Mouse (Mus musculus): ENCODE measurements around the gene Trim27.
A peak's percentile ranks its signal among the peaks of the same experiment; 100 is the strongest.

Gene Trim27

GRCm38 (mm10) chr13:21179367-21179723, at the start of gene Trim27:
Gene Trim27, plus strand, starts transcription at chr13:21179445.
- no peak for DNase-seq (ENCODE audit: low spot score)

- DNase-seq (ENCODE audit: low spot score), result no peak
These were observed 36.8 kb upstream of the Trim27 start for GRCm38 (mm10) chr13:21142421-21142820.

GRCm38 (mm10) chr13:21145767-21146166, 33.5 kb upstream of the Trim27 start, which contains the start of gene Olfr1368:
Gene Olfr1368, minus strand, starts transcription at chr13:21145867.
- no peak for DNase-seq (ENCODE audit: low spot score)

GRCm38 (mm10) chr13:21155888-21156287, 23.4 kb upstream of the Trim27 start:
- no peak for DNase-seq (ENCODE audit: low spot score)

GRCm38 (mm10) chr13:21158071-21158470, 21.2 kb upstream of the Trim27 start:
- no peak for DNase-seq (ENCODE audit: low spot score)

- DNase-seq (ENCODE audit: low spot score), result peak; percentile 89
These were observed 20.3 kb upstream of the Trim27 start for GRCm38 (mm10) chr13:21158785-21159474.

GRCm38 (mm10) chr13:21159475-21159819, 19.8 kb upstream of the Trim27 start:
- DNase-seq (ENCODE audit: low spot score), result no peak

GRCm38 (mm10) chr13:21160041-21160511, 19.2 kb upstream of the Trim27 start:
- no peak for DNase-seq (ENCODE audit: low spot score)

- peak; percentile 95 for DNase-seq (ENCODE audit: low spot score)
These were observed 18.3 kb upstream of the Trim27 start for GRCm38 (mm10) chr13:21160657-21161590.

- DNase-seq (ENCODE audit: low spot score), result no peak
These were observed 17.7 kb upstream of the Trim27 start for GRCm38 (mm10) chr13:21161591-21161990.

GRCm38 (mm10) chr13:21162591-21162990, 16.7 kb upstream of the Trim27 start:
- no peak for DNase-seq (ENCODE audit: low spot score)

- peak; percentile 78 for DNase-seq (ENCODE audit: low spot score)
These were observed 12.0 kb upstream of the Trim27 start for GRCm38 (mm10) chr13:21166936-21167909.

GRCm38 (mm10) chr13:21167910-21168300, 11.3 kb upstream of the Trim27 start:
- DNase-seq (ENCODE audit: low spot score), result no peak

- no peak for DNase-seq (ENCODE audit: low spot score)
These were observed 10.8 kb upstream of the Trim27 start for GRCm38 (mm10) chr13:21168371-21169011.

GRCm38 (mm10) chr13:21169121-21169656, 10.1 kb upstream of the Trim27 start:
- no peak for DNase-seq (ENCODE audit: low spot score)

- DNase-seq (ENCODE audit: low spot score), result peak; percentile 77
These were observed 9.4 kb upstream of the Trim27 start for GRCm38 (mm10) chr13:21169657-21170430.

GRCm38 (mm10) chr13:21170431-21171155, 8.7 kb upstream of the Trim27 start:
- no peak for DNase-seq (ENCODE audit: low spot score)

GRCm38 (mm10) chr13:21171156-21171530, 8.1 kb upstream of the Trim27 start:
- no peak for DNase-seq (ENCODE audit: low spot score)

- no peak for DNase-seq (ENCODE audit: low spot score)
These were observed 7.6 kb upstream of the Trim27 start for GRCm38 (mm10) chr13:21171600-21172150.
